14 mouse cellular contexts compared by ENCODE assay signal in the genomic region with DNA sequence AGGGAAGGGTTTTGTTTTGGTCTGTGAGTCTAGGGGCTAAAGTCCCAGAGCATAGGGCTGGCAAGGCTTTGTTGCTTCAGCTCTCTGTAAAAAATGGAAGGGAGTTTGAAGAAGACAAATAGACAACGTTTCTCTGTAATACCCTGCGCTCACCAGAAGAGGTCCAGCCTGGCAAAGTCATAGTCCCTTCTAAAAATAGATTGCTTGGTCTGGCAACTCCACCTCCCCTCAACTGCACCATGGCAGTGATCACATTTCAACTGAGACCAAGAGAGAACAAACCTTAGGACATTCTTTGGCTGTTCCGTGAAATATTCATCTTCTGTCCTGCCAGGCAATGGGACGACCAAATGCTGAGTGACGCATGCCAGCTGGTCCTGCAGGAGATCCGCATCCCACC. TPM values are rescaled to one million over a fixed set of nuclear protein-coding genes. Genes with fewer than 3 reads are reported as not detected.
DNase-seq lines count a peak whose midpoint lies in the region; ATAC-seq and TF ChIP-seq lines count a peak whose summit lies in the region.
"Had no signal": no experiment of that assay in that cellular context is flagged by ENCODE, and none has a peak within 500 bp of the region (broad histone marks: within the 10 kb centered on the region; RNA-seq: fewer than 3 reads in every experiment).

No protein-coding gene starts in this region.

- TF ChIP-seq POLR2A in heart, adult 2 months (IDR thresholded peaks at IDR 0.05; ENCODE audit: insufficient read depth, low read depth, low read length), result no peak

- no peak overlapping the region for H3K4me2 ChIP-seq in heart, embryonic 12.5 days
- no peak overlapping the region for H3K4me2 ChIP-seq in lung, embryonic 16.5 days (ENCODE audit: low read depth, low read length)
- no peak overlapping the region for H3K4me2 ChIP-seq in forebrain, embryonic 13.5 days
- H3K4me2 ChIP-seq: limb, embryonic 12.5 days had no signal

- H3K4me3 ChIP-seq in heart, adult 2 months, result no peak overlapping the region
- no peak overlapping the region for H3K4me3 ChIP-seq in heart, embryonic 12.5 days
- H3K4me3 ChIP-seq in lung, embryonic 16.5 days (ENCODE audit: low read length), result no peak overlapping the region
- no peak overlapping the region for H3K4me3 ChIP-seq in forebrain, embryonic 13.5 days
- H3K4me3 ChIP-seq: limb, embryonic 12.5 days had no signal

- H3K27ac ChIP-seq in heart, adult 2 months, result no peak overlapping the region
- H3K27ac ChIP-seq in heart, embryonic 12.5 days (ENCODE audit: poor library complexity, severe bottlenecking), result no peak overlapping the region
- no peak overlapping the region for H3K27ac ChIP-seq in lung, embryonic 16.5 days (ENCODE audit: low read length)
- H3K27ac ChIP-seq in forebrain, embryonic 13.5 days, result no peak overlapping the region
- H3K27ac ChIP-seq: limb, embryonic 12.5 days had no signal

- no peaks in the 10 kb centered on the region for H3K79me2 ChIP-seq in heart, adult 2 months (replicated peaks; ENCODE audit: control insufficient read depth, insufficient read depth, low read length)

- intact Hi-C loops in heart, adult 2 months (cut with DNase I), result no loop called here

- TF ChIP-seq EP300 in heart, adult 2 months (IDR thresholded peaks at IDR 0.05; ENCODE audit: insufficient read depth, low read depth, low read length), result no peak

- no peaks in the 10 kb centered on the region for H3K9me3 ChIP-seq in heart, embryonic 12.5 days (replicated peaks)
- no peaks in the 10 kb centered on the region for H3K9me3 ChIP-seq in lung, embryonic 16.5 days (ENCODE audit: control insufficient read depth, low read length)
- H3K9me3 ChIP-seq in forebrain, embryonic 13.5 days (replicated peaks), result no peaks in the 10 kb centered on the region
- H3K9me3 ChIP-seq: limb, embryonic 12.5 days had no signal

- no peaks in the 10 kb centered on the region for H3K27me3 ChIP-seq in heart, adult 2 months (ENCODE audit: control insufficient read depth, insufficient read depth, low read length)
- no peaks in the 10 kb centered on the region for H3K27me3 ChIP-seq in heart, embryonic 12.5 days (replicated peaks)
- H3K27me3 ChIP-seq in lung, embryonic 16.5 days (ENCODE audit: control insufficient read depth, insufficient read depth, low read depth, low read length), result no peaks in the 10 kb centered on the region
- H3K27me3 ChIP-seq in splenic B cell, adult 2 months (ENCODE audit: control insufficient read depth, insufficient read depth, low read length, poor library complexity, severe bottlenecking), result no peaks in the 10 kb centered on the region
- no peaks in the 10 kb centered on the region for H3K27me3 ChIP-seq in forebrain, embryonic 13.5 days
- H3K27me3 ChIP-seq: limb, embryonic 12.5 days had no signal

- H3K36me3 ChIP-seq in heart, adult 2 months (ENCODE audit: control insufficient read depth, insufficient read depth, low read length), result no peaks in the 10 kb centered on the region
- H3K36me3 ChIP-seq in heart, embryonic 12.5 days, result no peaks in the 10 kb centered on the region
- H3K36me3 ChIP-seq in lung, embryonic 16.5 days (ENCODE audit: control insufficient read depth, insufficient read depth, low read length), result no peaks in the 10 kb centered on the region
- H3K36me3 ChIP-seq in splenic B cell, adult 2 months (ENCODE audit: control insufficient read depth, insufficient read depth, low read length, poor library complexity, severe bottlenecking), result no peaks in the 10 kb centered on the region
- H3K36me3 ChIP-seq in forebrain, embryonic 13.5 days (ENCODE audit: poor library complexity, severe bottlenecking), result no peaks in the 10 kb centered on the region
- H3K36me3 ChIP-seq: limb, embryonic 12.5 days had no signal

- 48% methylated on average over 6 of the region's 6 CpGs for whole genome bisulfite sequencing in heart, adult 2 months
- 46% methylated on average over 6 of the region's 6 CpGs for WGBS in heart, embryonic 12.5 days
- 57% methylated on average over 6 of the region's 6 CpGs for WGBS in lung, embryonic 16.5 days
- WGBS in forebrain, embryonic 13.5 days, result 70% methylated on average over 6 of the region's 6 CpGs

- no peak for DNase-seq in heart, adult 2 months
- DNase-seq in lung, postnatal 14 days, result no peak
- DNase-seq in gastrocnemius, postnatal 10 days, result peak; percentile 11
- DNase-seq in splenic B cell, adult 2 months (ENCODE audit: low read depth, low spot score), result peak; percentile 8
- DNase-seq in spleen, postnatal 14 days (ENCODE audit: low spot score in 2 of 2), result no peak
- DNase-seq: embryo, embryonic 11 days; thymus, postnatal 4 days had no signal

- H3K9ac ChIP-seq in heart, adult 2 months (ENCODE audit: low read depth, low read length), result no peak overlapping the region
- H3K9ac ChIP-seq in heart, embryonic 12.5 days, result no peak overlapping the region
- H3K9ac ChIP-seq in lung, embryonic 16.5 days (ENCODE audit: low read length), result no peak overlapping the region
- H3K9ac ChIP-seq in forebrain, embryonic 13.5 days, result no peak overlapping the region
- H3K9ac ChIP-seq: limb, embryonic 12.5 days had no signal

- peak; percentile 62 for TF ChIP-seq CTCF in heart, adult 2 months (IDR thresholded peaks at IDR 0.05)

- no peak for ATAC-seq in heart, embryonic 12.5 days (ENCODE audit: insufficient number of reproducible peaks, low FRiP score)
- ATAC-seq in lung, embryonic 16.5 days (ENCODE audit: low read depth), result 0 out of 2 replicates have a peak, but pooled peaks have one; percentile 17
- ATAC-seq in forebrain, embryonic 13.5 days, result no peak
- ATAC-seq: forebrain, embryonic 14.5 days had no signal

- no peaks in the 10 kb centered on the region for H3K4me1 ChIP-seq in heart, adult 2 months (ENCODE audit: control insufficient read depth, insufficient read depth, low read length)
- H3K4me1 ChIP-seq in heart, embryonic 12.5 days (replicated peaks), result peaks cover 15% of the 10 kb centered on the region
- H3K4me1 ChIP-seq in lung, embryonic 16.5 days (replicated peaks; ENCODE audit: control insufficient read depth, insufficient read depth, low read length), result peaks cover 3% of the 10 kb centered on the region; the same call in 1 of the 2 replicates
- H3K4me1 ChIP-seq in forebrain, embryonic 13.5 days, result no peaks in the 10 kb centered on the region
- H3K4me1 ChIP-seq: limb, embryonic 12.5 days had no signal

RNA-seq across cellular contexts. Expression of a gene that starts 30.1 kb away (rescaled TPM):
- total RNA-seq in heart, adult 2 months (2021), result not detected
- polyA plus RNA-seq in heart, adult 2 months (2012; rRNA removed), result not detected in 2 replicates
- 0.14 and 0.27 TPM in 2 replicates for polyA plus RNA-seq in heart, embryonic 12.5 days (2016; fragmentation: Nextera tagmentation; extraction: Ambion mirVana)
- polyA plus RNA-seq in lung, embryonic 16.5 days (2015; fragmentation: Nextera tagmentation; extraction: Ambion mirVana), result 0.05 and 0.26 TPM in 2 replicates
- total RNA-seq in gastrocnemius, postnatal 10 days (2021), result 1 to 10 TPM in 1 of 2 experiments, under 1 TPM in 1; 0.26 to 1.4 TPM
- 0.11 and 0.12 TPM in 2 replicates for polyA plus RNA-seq in forebrain, embryonic 13.5 days (2015; fragmentation: Nextera tagmentation; extraction: Ambion mirVana)

RNA-seq across cellular contexts. Expression of a gene that starts 37.8 kb away (rescaled TPM):
- not detected for total RNA-seq in heart, adult 2 months (2021)
- not detected in 2 replicates for polyA plus RNA-seq in heart, adult 2 months (2012; rRNA removed)
- polyA plus RNA-seq in heart, embryonic 12.5 days (2016; fragmentation: Nextera tagmentation; extraction: Ambion mirVana), result not detected in 2 replicates
- 0.05 TPM in 1 of 2 replicates, not detected in the other for polyA plus RNA-seq in lung, embryonic 16.5 days (2015; fragmentation: Nextera tagmentation; extraction: Ambion mirVana)
- under 1 TPM; 0.20 to 0.26 TPM for total RNA-seq in gastrocnemius, postnatal 10 days (2021)
- 0.06 TPM in 1 of 2 replicates, not detected in the other for polyA plus RNA-seq in forebrain, embryonic 13.5 days (2015; fragmentation: Nextera tagmentation; extraction: Ambion mirVana)
- total RNA-seq: hematopoietic stem cell, adult 5-6 weeks had no signal
- polyA plus RNA-seq: forebrain, embryonic 14.5 days; neural tube, embryonic 14.5 days had no signal

Comparison
In these comparisons a context has a peak if more than half of its experiments do, and no peak if none do; other contexts are left out.
1. DNase-seq: peak in gastrocnemius, postnatal 10 days (single experiment) and splenic B cell, adult 2 months (single experiment); none in heart, adult 2 months (0 of 2), lung, postnatal 14 days (single experiment) and spleen, postnatal 14 days (0 of 2).